Mouse (Mus musculus): ENCODE data around the gene Chil5.

- TF ChIP-seq POLR2A (IDR thresholded peaks at IDR 0.05; ENCODE audit: low read depth, low read length) (no peak), CTCF (IDR thresholded peaks at IDR 0.05; ENCODE audit: extremely low read depth, insufficient read length, insufficient replicate concordance, low read depth, low read length) (no peak)
Observed at GRCm38 (mm10) chr3:105994730-105995129, 37.9 kb downstream of the Chil5 start.
